Mouse (Mus musculus) small intestine, adult 2 months (tissue): ENCODE measurements around the gene Tubg1.

Experiments
- CTCF ChIP-seq: fragments of 200-500 bp; IDR thresholded peaks from 2 replicates; pipeline ENCODE4 v1.5.1; 2012; ENCODE audit warnings: low read depth, mild to moderate bottlenecking, control low read depth, inconsistent platforms, low read length, moderate library complexity, mixed read lengths; ENCODE audit not compliant: insufficient replicate concordance, insufficient read length; ENCODE audit errors: extremely low read depth
- POLR2A ChIP-seq: fragments of 200-500 bp; IDR thresholded peaks from 2 replicates; pipeline ENCODE4 v1.6.1; 2012; ENCODE audit warnings: low read depth, mild to moderate bottlenecking, control low read depth, inconsistent platforms, low read length, moderate library complexity

GRCm38 (mm10) chr11:101109351-101109750, 10.4 kb upstream of the Tubg1 start:
- no peak for TF ChIP-seq POLR2A
- no peak for TF ChIP-seq CTCF
